Mouse (Mus musculus): Measurements from ENCODE around the gene Elavl3. TPM values are rescaled to one million over a fixed set of nuclear protein-coding genes. Genes with fewer than 3 reads are reported as not detected.
"Not testable (repeated sequence)": the region's sequence is repeated elsewhere in the genome, so short reads cannot be mapped to it uniquely, and the experiment has no call there.

The Elavl3 gene
- polyA plus RNA-seq, 1 experiment from 2014 or later: not detected

DNA sequence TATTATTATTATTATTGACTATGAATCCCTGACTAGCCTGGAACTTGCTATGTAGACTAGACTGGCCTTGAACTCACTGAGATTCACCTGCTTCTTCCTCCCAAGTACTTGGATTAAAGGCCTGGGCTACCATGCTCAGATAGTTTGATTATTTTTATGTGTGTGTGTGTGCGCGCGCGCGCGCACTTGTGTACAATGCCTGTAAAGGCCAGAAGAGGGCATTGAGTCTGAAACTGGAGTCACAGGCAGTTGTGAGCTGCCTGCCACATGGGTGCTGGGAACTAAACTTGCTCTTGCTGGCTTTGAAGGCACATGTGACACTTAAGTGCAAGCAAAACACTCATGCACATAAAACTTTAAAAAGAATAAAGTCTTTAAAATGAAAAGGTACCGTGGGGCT lies 37.5 kb upstream of the Elavl3 start:
- Histone ChIP-seq H3K27me3 (ENCODE audit: insufficient read depth, low read length) (0 out of 2 replicates have a peak, but pooled peaks cover 3% of the 10 kb centered on the region), H3K36me3 (replicated peaks; ENCODE audit: insufficient read depth, low read length) (no peaks in the 10 kb centered on the region), H3K27ac (ENCODE audit: low read depth) (no peak overlapping the region), H3K9ac (replicated peaks) (no peak overlapping the region), H3K4me3 (ENCODE audit: low read depth, low read length) (no peak overlapping the region), H3K4me1 (ENCODE audit: insufficient read depth) (0 out of 2 replicates have a peak, but pooled peaks cover 6% of the 10 kb centered on the region), H3K9me3 (ENCODE audit: low read length) (no peaks in the 10 kb centered on the region), H3K4me2 (ENCODE audit: low read depth, low read length) (no peak overlapping the region)
- TF ChIP-seq EP300 (IDR thresholded peaks at IDR 0.05; ENCODE audit: low read depth): no peak
- TF ChIP-seq CTCF (IDR thresholded peaks at IDR 0.05; ENCODE audit: low read depth): no peak
- no peak for ATAC-seq
- no peak for DNase-seq
- WGBS (ENCODE audit: insufficient replicate concordance): 98% methylated on average over 7 of the region's 7 CpGs

DNA sequence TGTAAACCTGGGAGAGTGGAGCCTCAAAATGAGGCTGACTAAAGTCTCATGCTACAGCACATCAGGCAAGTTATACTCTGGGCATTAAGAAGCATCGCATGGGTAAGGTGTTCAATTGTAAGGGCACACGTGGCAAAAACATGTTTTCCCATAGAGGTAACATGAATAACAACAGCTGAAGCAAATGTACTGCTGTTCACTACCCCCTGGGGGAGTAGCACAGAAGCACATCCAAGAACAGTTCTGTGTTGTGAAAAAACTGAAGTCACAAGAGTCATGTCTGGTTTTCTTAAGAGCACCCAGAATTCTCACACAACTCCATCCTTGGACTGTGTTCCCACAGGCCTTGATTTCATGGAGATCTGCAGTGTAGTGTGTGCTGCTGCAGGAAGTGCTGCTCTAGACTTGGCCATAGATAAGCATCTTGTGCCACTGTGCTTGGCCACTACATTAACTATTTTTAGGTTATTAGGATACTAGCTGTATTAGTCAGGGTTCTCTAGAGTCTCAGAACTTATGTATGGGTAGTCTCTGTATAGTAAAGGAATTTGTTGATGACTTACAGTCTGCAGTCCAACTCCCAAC lies 35.3 kb upstream of the Elavl3 start:
- H3K4me3 ChIP-seq (ENCODE audit: low read depth, low read length): no peak overlapping the region
- H3K27me3 ChIP-seq (ENCODE audit: insufficient read depth, low read length): no peaks in the 10 kb centered on the region
- WGBS (ENCODE audit: insufficient replicate concordance): 74% methylated on average over 2 of the region's 2 CpGs
- no peak overlapping the region for H3K4me2 ChIP-seq (ENCODE audit: low read depth, low read length)
- ATAC-seq (no peak), DNase-seq (no peak)
- no peaks in the 10 kb centered on the region for H3K9me3 ChIP-seq (ENCODE audit: low read length)
- no peaks in the 10 kb centered on the region for H3K36me3 ChIP-seq (replicated peaks; ENCODE audit: insufficient read depth, low read length)
- no peak overlapping the region for H3K27ac ChIP-seq (ENCODE audit: low read depth)
- H3K9ac ChIP-seq (replicated peaks): no peak overlapping the region
- H3K4me1 ChIP-seq (ENCODE audit: insufficient read depth): 0 out of 2 replicates have a peak, but pooled peaks cover 6% of the 10 kb centered on the region
- TF ChIP-seq CTCF (IDR thresholded peaks at IDR 0.05; ENCODE audit: low read depth) (0 out of 2 replicates have a peak, but pooled peaks have one; percentile 2), EP300 (IDR thresholded peaks at IDR 0.05; ENCODE audit: low read depth) (no peak)

DNA sequence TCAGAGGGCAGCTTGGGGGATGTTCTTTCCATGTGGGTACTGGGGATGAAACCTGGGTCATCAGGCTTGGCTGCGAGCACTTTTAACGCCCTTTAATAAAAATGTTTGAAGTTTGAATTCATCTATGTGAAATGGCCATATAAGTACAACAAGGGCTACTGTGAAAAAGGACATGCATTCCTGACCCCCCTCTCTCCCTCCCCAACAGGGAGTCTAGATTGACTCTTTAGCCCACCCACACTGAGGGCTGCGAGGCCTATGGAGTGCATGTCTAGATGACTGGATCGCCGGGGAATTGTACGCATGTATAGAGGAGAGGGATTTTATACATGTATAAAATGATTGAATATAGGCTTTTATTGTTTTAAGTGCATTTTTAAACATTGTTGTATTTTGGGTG lies 34.2 kb upstream of the Elavl3 start:
- Histone ChIP-seq H3K4me1 (ENCODE audit: insufficient read depth) (0 out of 2 replicates have a peak, but pooled peaks cover 6% of the 10 kb centered on the region), H3K4me2 (ENCODE audit: low read depth, low read length) (peak overlapping the region; percentile 73), H3K27me3 (ENCODE audit: insufficient read depth, low read length) (no peaks in the 10 kb centered on the region), H3K9me3 (ENCODE audit: low read length) (no peaks in the 10 kb centered on the region), H3K9ac (replicated peaks) (peak overlapping the region; percentile 81), H3K27ac (ENCODE audit: low read depth) (peak overlapping the region; percentile 82), H3K36me3 (replicated peaks; ENCODE audit: insufficient read depth, low read length) (0 out of 2 replicates have a peak, but pooled peaks cover 3% of the 10 kb centered on the region), H3K4me3 (ENCODE audit: low read depth, low read length) (peak overlapping the region; percentile 68)
- TF ChIP-seq EP300 (IDR thresholded peaks at IDR 0.05; ENCODE audit: low read depth) (no peak), CTCF (IDR thresholded peaks at IDR 0.05; ENCODE audit: low read depth) (no peak)
- 87% methylated on average over 6 of the region's 6 CpGs for WGBS (ENCODE audit: insufficient replicate concordance)
- ATAC-seq (no peak), DNase-seq (no peak)

DNA sequence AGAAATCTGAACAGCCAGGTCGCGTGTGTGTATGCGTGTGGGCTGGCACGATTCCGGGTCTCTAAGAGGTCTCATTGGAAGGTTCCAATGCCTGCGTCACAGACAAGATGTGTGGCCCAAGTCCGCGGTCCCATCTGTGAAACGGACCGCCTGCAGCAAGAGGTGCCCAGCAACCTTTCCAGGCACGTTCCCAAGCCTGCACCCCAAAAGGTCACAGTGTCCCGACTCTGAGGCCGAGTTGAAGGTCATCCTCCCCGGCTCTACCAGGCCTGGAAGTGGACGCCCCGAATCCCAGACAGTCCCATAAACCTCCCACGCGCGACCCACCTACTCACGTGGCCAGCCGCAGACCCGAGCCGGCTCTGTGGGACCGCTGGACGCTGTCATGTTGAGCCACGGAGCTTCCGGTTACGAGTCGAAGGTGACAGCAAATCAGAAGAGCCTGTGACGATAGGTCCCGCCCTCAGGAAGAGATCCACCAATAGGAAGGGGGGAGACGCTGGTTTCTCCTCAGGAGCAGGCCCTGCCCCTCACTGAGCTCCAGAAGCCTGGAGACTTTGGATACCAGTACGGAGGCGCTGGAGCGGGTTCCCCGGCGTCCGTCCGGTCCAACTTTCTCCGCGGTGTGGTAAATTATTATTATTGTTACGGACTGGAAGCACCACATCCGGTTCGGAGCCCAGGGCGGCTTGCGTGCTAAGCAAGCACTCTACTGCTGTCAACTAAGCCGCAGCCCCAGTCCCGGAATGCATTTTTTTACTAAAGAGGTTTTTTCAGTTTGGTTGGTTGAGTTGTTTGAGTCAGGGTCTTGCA lies 33.4 kb upstream of the Elavl3 start, which contains the start of gene Ecsit:
TSS of gene Ecsit (minus strand) at position 417 of the 813 bp plus-strand sequence.
- peak; percentile 92 for DNase-seq
- peak within 1 kb of the TSS; percentile 82 for H3K27ac ChIP-seq (ENCODE audit: low read depth)
- under 1% methylated on average over 48 of the region's 48 CpGs for WGBS (ENCODE audit: insufficient replicate concordance)
- H3K4me3 ChIP-seq (ENCODE audit: low read depth, low read length): peak within 1 kb of the TSS; percentile 68
- peak; percentile 30; the same call in 1 of the 2 replicates for TF ChIP-seq EP300 (IDR thresholded peaks at IDR 0.05; ENCODE audit: low read depth)
- TF ChIP-seq CTCF (IDR thresholded peaks at IDR 0.05; ENCODE audit: low read depth): no peak
- 0 out of 2 replicates have a peak, but pooled peaks cover 6% of the 10 kb centered on the region for H3K4me1 ChIP-seq (ENCODE audit: insufficient read depth)
- peak within 1 kb of the TSS; percentile 81 for H3K9ac ChIP-seq (replicated peaks)
- H3K4me2 ChIP-seq (ENCODE audit: low read depth, low read length): peak within 1 kb of the TSS; percentile 73
- no peaks in the 10 kb centered on the region for H3K9me3 ChIP-seq (ENCODE audit: low read length)
- ATAC-seq: peak; percentile 99
- H3K36me3 ChIP-seq (replicated peaks; ENCODE audit: insufficient read depth, low read length): 0 out of 2 replicates have a peak, but pooled peaks cover 3% of the 10 kb centered on the region
- no peaks in the 10 kb centered on the region for H3K27me3 ChIP-seq (ENCODE audit: insufficient read depth, low read length)

DNA sequence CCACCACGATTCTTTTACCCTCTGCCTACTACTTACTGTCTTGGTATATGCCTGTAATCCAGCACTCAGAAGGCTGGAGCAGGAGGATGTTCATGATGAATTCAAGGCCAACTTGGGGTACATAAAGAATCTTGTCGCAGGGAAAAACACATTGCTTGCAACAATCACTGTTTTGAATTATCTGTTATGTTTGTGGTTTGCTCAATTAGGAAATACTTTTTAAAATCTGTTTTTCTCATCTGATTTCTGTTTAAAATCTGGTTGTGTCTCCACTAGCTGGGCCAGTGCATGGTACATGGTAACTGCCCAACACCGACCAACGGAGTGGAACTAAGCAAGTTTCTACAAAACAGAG lies 32.8 kb upstream of the Elavl3 start:
- ATAC-seq: no peak
- H3K27ac ChIP-seq (ENCODE audit: low read depth): peak overlapping the region; percentile 82; the same call in 1 of the 2 replicates
- no peak for TF ChIP-seq CTCF (IDR thresholded peaks at IDR 0.05; ENCODE audit: low read depth)
- no peak for TF ChIP-seq EP300 (IDR thresholded peaks at IDR 0.05; ENCODE audit: low read depth)

DNA sequence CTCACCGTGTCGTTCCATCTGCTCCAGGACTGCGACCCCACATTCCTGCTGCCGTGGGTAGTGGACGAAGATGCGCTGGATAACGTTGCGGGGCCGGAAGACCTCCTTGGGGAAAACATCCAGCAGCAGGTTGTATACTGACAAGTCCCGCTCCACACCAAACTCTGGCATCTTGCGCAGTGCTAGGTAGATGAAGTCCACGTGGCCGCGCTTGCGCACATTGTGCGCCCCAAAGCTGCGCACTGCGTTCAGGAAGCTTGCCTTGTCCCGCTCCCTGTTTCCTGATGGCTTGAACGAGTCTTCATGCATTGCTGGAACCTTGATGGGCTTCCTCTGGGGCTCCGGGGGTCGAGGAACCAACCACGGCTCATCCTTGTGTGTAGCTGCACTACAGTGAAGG lies 24.4 kb upstream of the Elavl3 start:
- TF ChIP-seq EP300 (IDR thresholded peaks at IDR 0.05; ENCODE audit: low read depth) (no peak), CTCF (IDR thresholded peaks at IDR 0.05; ENCODE audit: low read depth) (no peak)
- no peak for ATAC-seq
- no peak overlapping the region for H3K4me2 ChIP-seq (ENCODE audit: low read depth, low read length)
- 92% methylated on average over 23 of the region's 23 CpGs for WGBS (ENCODE audit: insufficient replicate concordance)
- H3K4me1 ChIP-seq (ENCODE audit: insufficient read depth): peaks cover 4% of the 10 kb centered on the region; the same call in 1 of the 2 replicates
- DNase-seq: no peak
- no peak overlapping the region for H3K27ac ChIP-seq (ENCODE audit: low read depth)
- no peaks in the 10 kb centered on the region for H3K27me3 ChIP-seq (ENCODE audit: insufficient read depth, low read length)
- H3K9ac ChIP-seq (replicated peaks): no peak overlapping the region
- H3K9me3 ChIP-seq (ENCODE audit: low read length): no peaks in the 10 kb centered on the region
- H3K4me3 ChIP-seq (ENCODE audit: low read depth, low read length): no peak overlapping the region
- peaks cover 23% of the 10 kb centered on the region; the same call in 1 of the 2 replicates for H3K36me3 ChIP-seq (replicated peaks; ENCODE audit: insufficient read depth, low read length)

More for the DNA sequence above, 32.8 kb upstream of the Elavl3 start:
- Histone ChIP-seq H3K4me3 (ENCODE audit: low read depth, low read length) (peak overlapping the region; percentile 68), H3K4me2 (ENCODE audit: low read depth, low read length) (peak overlapping the region; percentile 73), H3K9ac (replicated peaks) (peak overlapping the region; percentile 81), H3K27me3 (ENCODE audit: insufficient read depth, low read length) (no peaks in the 10 kb centered on the region), H3K36me3 (replicated peaks; ENCODE audit: insufficient read depth, low read length) (0 out of 2 replicates have a peak, but pooled peaks cover 6% of the 10 kb centered on the region), H3K9me3 (ENCODE audit: low read length) (no peaks in the 10 kb centered on the region), H3K4me1 (ENCODE audit: insufficient read depth) (0 out of 2 replicates have a peak, but pooled peaks cover 6% of the 10 kb centered on the region)
- DNase-seq: no peak
- WGBS (ENCODE audit: insufficient replicate concordance): 25% methylated on average over 4 of the region's 4 CpGs

DNA sequence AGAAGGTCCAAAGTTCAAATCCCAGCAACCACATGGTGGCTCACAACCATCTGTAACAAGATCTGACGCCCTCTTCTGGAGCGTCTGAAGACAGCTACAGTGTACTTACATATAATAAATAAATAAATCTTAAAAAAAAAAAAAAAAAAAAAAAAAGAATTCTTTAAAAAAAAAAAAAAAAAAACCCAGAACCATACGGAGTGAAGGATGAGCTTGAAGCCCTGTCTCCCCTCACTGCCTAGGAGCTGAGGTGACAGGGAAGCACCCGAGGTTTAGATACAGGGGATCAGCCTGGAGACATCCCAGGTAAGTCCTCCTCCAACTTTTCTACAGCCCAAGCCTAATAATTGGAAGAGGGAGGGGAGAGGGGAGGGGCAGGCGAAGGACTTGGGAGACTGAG lies 24.0 kb upstream of the Elavl3 start:
- not testable (repeated sequence) for ATAC-seq; H3K9me3 ChIP-seq (ENCODE audit: low read length); DNase-seq; H3K27me3 ChIP-seq (ENCODE audit: insufficient read depth, low read length); H3K4me3 ChIP-seq (ENCODE audit: low read depth, low read length); H3K9ac ChIP-seq (replicated peaks); H3K4me1 ChIP-seq (ENCODE audit: insufficient read depth); H3K4me2 ChIP-seq (ENCODE audit: low read depth, low read length); H3K27ac ChIP-seq (ENCODE audit: low read depth)
- WGBS (ENCODE audit: insufficient replicate concordance): 61% methylated on average over 5 of the region's 5 CpGs
- peaks cover 23% of the 10 kb centered on the region; the same call in 1 of the 2 replicates for H3K36me3 ChIP-seq (replicated peaks; ENCODE audit: insufficient read depth, low read length)

Data from liver, postnatal 0 days (tissue).